Mouse (Mus musculus): ENCODE measurements around the gene Pih1d1.
A peak's percentile ranks its signal among the peaks of the same experiment; 100 is the strongest.
"Not testable (repeated sequence)": the region's sequence is repeated elsewhere in the genome, so short reads cannot be mapped to it uniquely, and the experiment has no call there.

The Pih1d1 gene

DNA sequence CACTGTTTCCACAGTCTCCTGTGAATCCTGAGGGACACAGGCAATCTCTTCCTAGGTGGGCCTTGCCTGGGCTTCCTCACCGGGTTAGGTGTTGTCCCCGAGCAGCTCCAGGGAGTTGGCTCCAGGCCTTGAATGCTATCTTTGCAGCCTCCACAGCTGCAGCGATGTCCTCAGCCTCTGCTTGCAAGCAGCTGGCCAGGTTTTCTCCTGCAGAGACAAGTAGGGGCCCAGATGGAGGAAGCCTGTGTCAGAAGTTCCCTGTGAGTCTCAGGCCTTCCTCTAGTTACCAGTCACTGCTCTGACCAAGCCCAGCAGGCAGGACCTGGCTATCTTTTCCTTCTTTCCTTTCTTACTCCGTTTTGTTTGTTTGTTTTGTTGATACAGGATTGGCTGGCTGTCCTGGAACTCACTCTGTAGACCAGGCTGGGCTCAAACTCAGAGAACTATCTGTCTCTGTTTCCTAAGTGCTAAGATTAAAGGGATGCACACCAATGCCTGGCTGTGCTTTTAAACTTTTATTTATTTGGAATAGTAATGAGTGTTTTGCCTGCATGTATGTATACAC, 5.5 kb upstream of the Pih1d1 start:
- no peak for DNase-seq

DNA sequence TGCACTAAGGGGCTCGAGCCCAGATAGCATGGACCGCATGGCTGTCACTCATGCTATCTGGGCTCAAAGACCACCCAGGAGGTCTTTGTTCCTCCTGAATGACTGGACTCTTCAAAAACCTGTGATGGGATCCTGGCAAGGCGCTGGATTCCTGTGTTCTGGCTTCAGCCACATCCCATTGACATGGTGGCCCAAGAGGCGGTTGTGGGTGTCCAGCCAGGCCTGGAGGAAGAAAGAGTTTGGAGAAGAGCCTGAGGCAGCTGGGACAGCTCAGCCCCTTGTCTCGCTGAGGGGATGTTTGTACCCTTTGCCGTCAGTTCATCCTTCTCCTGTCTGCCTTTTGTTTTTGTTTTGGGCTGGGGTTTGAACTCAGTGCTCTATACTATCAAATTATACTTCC, 4.6 kb upstream of the Pih1d1 start:
- DNase-seq = peak; percentile 37

DNA sequence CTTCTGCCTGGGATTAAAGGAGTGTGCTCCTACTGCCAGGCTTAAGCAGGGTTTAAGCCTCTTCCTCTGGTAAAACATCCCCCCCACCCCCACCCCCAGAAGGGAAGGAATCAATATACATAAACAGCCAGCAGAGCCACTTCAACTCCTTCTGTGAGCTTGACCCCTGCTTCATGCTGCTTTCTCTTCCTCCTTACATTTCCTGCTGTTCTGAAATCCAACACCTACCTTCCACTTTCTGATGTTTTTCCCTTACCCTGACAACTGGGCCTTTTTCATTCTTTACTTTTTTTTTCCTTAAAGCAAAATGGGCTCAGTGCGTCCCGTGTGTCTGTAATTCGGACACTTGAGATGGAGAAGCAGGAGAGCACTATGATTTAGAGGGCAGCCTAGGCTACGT, 3.8 kb upstream of the Pih1d1 start:
- DNase-seq = no peak

DNA sequence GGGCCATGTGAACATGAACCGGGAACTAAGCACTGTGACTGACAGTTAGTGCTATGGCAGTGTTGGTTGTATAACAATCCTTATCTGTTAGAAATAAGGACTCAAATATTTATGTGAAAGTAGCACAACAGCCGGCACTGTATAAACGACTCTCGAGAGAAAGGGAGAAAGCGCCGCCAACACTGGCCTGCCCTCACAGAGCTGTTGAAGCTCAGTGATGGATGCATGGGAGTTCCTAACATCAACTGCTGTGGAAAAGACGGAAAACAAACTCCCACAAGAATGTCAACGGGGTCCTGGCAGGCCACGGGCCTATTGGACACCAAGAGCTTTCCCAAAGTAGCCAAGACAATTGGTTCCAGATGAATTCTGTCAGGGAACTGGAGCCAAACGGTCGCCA, 2.8 kb upstream of the Pih1d1 start:
- peak; percentile 43 for DNase-seq

DNA sequence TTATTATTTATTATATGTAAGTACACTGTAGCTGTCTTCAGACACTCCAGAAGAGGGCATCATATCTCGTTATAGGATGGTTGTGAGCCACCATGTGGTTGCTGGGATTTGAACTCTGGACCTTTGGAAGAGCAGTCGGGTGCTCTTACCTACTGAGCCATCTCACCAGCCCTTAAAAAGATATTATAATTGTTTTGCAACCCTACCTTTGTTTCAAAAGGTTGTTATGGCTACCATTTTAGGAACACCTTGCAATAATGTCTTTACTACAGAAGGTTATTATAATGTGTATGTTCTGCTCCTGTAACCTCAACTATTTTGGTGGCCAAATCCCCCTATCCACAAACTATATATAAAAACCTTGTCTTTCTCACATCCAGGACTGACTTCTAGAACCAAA, 1.1 kb upstream of the Pih1d1 start:
- DNase-seq = not testable (repeated sequence)

DNA sequence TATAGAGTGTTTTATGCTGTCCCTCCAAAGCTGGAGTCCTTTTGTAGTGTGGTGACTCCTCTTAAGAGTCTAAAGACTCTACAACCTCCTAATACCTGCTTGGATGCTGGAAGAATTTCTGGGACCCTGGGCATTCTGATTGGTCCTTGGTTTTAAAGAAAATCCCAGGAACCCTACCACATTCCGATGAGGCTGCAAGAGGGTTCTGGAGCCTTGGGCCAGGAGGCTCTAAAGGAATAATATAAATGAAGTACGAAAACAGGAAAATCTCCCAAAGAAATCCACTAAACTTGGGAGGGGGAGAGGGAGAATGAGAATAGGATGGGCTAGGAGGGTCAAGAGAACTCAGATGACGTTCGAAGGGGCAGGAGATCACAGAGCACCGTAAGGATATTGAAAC, 517 bp upstream of the Pih1d1 start:
- no peak for DNase-seq

DNA sequence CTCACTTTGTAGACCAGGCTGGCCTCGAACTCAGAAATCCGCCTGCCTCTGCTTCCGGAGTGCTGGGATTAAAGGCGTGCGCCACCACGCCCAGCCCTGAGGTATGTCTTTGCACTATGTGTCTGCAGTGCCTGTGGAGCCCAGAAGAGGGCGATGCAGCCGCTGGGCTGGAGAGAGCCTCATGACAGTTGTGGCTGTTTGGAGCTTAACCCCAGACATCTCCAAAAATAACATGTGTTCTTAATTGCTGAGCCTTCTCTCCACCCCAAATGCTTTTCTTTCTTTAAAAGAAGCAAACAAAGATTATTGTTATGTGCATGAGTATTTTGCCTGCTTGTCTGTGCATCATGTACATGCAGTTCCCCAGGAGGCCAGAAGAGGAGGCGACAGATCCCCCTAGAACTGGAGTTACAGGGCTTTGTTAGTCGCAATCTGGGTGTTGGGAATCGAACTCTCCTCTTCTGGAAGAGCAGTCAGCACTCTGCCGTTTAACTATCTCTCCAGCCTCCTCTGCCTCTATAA, 951 bp downstream of the Pih1d1 start:
- peak; percentile 81 for DNase-seq

DNA sequence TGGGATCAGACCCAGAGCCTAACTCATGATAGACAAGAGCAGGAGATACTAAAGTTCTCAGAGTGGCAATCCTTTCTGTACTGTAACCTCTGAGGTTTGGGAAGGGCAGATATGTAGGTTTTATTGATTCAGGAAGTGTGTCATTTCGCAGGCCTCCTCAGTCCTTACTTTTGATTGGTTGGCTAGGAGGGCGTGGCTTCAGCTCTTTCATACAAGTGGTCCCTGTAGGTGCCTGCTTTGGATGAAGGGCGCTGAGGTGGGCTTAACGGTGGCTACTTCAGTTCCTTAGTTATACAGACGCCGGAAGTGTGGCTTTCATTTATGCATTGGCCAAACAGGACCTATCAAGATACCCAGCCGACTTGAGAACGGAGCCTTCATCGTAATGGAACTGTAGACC, 1.5 kb downstream of the Pih1d1 start:
- peak; percentile 58 for DNase-seq

DNA sequence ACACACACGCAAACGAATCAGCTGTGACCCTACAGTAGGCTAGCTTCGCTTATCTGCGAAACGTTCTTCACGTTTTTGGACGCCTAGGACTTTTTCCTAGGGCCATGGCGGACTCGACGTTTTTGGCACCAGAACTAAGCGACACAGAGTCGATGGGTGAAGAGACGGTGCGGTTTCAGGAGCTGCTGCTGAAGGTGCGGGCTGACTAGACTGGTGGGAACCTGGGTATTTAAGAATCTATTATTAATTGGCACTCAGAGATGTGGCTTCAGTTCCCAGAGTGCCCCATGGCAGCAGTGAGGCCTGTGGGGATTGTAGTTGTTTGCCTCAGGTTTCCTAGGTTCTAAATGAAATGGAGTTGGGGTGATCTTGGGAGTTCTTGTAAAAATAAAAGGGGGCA, 2.1 kb downstream of the Pih1d1 start:
- DNase-seq = peak; percentile 51

DNA sequence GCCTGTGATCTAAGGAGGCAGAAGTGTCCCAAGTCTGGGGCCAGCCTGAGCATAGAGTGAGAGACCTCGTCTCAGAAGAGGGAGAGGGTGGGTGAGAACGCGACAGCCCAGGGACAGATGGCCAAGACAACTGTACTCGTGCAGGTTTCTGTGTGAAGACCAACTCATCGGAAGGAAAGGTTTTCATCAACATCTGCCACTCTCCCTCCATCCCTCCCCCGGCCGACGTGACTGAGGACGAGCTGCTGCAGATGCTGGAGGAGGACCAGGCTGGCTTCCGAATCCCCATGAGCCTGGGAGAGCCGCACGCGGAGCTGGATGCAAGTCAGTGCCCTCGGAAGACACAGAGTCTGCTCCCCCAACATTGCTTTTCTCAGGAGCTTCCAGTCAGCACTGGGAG, 3.4 kb downstream of the Pih1d1 start:
- DNase-seq = peak; percentile 56

DNA sequence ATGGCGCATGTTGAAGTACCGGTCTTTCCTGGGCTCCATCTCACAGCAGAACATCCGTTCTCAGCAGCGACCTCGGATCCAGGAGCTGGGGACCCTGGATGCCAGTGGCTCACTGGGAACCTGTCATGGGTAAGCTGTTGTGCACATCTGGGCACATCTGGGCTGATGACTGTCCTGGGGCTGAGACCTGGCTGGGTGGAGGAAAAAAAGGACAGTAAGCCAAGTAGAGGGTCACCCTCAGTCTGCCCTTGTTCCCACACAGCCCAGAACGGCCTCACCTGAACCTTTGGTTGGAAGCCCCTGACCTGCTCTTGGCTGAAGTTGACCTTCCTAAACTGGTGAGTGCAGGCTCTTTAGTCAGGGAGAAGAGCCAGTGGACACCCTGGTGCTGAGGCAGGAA, 4.9 kb downstream of the Pih1d1 start:
- peak; percentile 63 for DNase-seq

DNA sequence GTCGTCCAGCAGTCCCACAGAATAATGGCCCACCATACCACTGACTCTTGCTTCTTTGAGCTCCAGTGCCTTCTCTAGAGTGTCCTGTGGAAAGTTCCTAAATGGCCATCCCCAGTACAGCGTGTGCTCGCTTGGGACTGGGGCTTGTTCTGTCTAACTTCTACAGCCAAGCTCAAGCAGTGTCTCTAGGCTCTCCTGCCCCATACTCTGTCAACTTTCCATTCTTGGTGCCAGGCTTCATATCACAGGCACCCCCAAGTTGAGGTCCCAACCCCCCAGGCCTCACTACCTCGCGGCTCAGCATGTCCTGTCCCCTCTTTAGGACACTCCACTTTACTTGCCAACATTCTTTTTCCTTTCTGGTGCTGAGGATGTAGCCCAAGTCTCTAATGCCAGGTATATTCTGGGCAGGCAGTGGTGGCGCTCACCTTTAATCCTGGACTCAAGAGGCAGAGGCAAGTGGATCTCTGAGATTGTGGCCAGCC, 6.3 kb downstream of the Pih1d1 start:
- no peak for DNase-seq

DNA sequence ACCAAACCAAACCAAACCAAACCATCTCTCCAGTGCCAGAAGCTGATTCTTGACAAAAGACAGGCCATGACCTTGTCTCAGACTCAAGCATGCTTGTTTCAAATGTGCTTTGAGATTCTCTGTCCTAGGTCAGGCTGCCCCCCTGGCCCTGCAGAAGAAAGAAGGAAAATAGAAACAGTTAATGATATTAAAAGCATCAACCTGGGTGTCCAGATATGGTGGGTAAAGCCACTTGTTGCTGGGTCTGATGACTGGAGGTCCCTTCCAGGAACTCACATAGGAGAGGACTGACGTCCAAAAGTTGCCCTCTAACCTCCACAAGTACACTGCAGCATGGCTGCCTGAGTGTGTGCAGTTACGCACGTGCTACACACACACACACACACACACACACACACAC, 6.8 kb downstream of the Pih1d1 start:
- peak; percentile 61 for DNase-seq

DNA sequence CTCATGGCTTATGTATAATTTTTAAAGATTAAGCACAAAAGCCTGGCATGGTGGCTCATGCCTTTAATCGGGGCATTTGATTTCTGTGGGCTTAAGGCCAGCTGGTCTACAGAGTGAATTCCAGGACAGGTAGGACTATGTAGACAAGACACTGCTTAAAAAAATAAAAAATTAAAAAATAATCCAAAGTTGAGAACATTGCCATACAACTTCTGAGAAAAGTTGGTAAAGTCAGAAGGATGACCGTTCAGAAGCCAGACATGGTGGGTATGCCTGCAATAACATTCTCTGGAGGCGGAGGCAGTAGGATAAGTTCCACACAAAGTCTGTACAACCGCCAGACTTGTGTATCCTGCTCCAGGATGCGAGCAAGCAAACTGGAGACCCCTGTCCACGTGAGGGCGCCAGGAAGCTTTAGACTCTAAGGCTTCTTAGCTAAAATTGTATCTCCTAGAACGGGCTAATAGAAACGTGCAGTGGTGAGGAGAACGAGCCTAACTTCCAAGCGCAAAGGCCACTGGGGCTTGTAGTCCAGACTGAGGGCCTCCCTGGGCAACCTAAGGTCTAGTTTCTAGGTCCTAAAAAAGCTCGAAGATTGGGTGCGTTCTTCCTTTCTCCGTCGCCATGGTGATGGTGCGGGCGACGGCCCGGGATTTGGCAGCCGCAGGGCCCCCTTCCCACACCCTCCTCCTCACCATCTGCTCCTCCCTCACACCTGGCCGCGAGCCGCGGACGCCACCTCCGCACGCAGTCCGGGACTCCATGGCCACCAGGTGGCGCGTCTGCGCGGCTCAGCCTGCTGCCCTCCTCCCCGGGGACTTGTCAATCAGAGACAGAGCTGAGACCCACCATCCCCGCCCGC, 7.7 kb downstream of the Pih1d1 start:
- peak; percentile 99 for DNase-seq

DNA sequence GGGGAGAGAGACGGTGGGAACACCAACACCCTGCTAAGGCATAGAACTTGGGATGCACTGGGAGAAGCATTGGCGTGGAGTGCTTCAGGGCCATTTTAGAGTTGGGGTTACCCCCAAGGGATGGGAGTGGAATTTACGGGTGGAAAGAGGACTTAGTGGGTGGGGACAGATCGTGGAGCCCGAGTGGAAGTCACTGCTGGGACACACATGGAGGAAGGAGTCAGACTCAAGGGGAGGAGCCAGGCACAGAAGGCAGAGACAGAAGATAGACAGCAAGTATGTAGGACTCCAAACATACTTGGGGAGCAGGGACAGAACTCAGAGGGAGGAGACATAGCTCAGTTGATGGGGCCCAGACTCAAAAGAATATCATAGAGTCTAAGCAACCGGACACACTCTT, 8.4 kb downstream of the Pih1d1 start:
- no peak for DNase-seq

DNA sequence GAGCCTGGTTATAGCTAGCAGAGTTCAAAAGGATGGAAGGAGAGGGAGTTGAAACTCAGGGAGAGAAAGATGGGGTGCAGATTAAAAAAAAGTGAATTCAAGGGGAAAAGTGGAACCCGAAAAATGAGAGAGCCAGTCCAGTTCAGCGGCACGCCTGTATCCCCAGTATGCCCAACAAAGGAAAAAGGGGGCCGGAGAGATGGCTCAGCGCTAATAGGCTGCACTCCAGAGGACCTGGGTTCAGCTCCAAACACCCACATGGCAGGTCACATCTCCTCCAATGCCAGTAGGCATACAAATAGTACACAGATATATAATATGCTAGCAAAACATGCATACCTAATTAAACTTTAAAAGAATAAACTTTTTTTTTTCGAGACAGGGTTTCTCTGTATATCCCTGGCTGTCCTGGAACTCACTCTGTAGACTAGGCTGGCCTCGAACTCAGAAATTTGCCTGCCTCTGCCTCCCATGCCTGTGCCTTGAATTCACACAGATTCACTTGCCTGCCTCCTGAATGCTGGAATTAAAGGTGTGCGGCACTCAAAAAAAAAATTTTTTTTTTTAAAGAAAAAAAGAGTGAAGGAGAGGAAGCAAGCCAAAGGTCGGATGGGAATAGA, 9.0 kb downstream of the Pih1d1 start:
- DNase-seq = peak; percentile 61

DNA sequence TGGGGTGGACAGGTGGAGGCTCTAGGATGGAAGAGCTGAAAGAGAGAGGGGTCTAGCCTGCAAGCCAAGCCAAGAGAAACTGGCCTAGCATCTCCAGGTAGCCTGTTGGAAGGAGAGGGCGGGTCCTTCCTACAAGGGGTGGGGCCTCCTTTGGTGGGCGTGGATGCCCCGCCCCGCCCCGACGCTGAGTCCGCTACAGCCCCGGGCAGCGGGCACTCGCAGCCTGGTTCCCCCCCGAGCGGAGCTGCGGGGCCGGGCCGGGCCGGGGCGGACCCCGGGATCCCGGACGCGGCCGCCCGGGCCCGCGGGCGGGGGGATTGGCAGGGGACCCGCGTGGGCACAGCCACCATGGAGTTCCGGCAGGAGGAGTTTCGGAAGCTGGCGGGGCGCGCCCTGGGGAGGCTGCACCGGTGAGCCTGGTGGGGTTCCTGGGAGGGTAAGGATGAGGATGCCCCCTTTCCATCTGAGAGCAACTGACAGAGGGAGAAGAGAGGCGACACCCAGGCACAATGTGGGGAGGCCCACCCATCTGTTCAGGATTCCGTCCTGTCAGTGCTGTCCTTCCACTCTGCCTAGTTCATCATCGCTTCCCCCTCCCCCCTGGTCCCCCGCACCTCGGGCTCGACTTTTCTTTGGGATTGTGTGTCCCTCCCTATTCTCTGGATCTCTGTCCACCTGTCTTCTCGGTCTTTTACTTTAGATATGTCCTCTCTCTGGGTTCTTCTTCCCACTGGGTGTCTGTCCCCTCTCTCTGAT, 9.8 kb downstream of the Pih1d1 start, which contains the start of gene Slc17a7:
TSS of gene Slc17a7 (plus strand) at position 215 of the 756 bp plus-strand sequence.
- peak; percentile 91 for DNase-seq

DNA sequence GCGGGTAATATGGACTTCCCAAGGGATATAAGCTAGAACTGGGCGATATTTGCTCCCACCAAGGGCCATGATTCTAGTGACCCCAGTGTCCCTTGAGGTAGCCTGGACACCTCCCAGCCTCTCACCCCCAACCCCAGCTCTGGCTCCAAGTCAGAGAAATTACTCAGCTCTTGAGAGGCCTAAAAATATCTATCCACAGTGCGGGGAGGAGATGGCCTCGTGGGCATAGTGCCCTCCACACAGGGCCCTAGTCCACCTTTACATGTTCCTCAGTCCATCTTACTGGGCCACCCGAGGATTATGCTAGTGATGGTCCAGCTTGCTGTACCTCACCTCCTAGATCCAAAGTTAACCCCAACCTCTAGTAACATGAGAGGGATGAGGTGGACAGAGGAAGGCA, 10.7 kb downstream of the Pih1d1 start:
- peak; percentile 85 for DNase-seq

DNA sequence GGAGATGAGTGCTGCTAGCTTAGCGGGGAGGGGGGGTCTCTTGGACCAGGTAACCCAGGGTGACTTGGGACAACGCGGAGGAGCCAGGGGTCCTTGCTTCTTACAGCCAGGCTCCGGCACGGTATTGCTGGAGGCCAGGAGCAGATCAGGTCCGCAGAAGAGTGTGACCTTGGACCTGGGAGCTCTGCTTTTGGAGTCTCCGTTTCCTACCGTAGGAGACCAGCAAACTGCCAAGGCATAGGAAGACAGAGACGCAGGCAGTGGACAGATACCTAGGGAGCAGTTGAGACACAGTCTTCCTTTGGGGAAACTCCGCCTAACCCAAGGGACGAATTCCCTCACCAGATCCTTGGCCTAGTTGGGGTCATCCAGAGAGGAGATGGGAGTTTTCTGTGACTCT, 11.6 kb downstream of the Pih1d1 start:
- peak; percentile 70 for DNase-seq

DNA sequence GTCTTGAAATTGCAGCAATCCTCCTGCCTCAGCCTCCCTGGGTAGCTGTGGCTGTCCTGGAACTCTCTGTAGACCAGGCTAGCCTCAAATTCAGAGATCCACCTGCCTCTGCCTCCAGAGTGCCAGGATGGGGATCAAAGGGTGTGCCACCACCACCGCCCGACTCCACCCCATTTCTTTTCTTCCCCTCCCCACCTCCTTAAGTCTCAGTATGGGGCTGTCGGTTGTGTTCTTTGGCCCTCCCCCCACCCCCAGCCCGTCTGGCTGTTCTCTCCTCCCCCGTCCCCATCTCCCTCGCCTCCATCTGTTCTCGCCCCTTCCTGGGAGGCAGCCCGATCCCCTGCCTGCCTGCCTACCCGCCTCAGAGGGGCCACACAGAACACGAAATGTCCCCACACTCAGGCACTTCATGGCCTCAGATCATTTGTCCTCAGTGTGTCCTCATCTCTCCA, 12.9 kb downstream of the Pih1d1 start:
- DNase-seq = peak; percentile 82

DNA sequence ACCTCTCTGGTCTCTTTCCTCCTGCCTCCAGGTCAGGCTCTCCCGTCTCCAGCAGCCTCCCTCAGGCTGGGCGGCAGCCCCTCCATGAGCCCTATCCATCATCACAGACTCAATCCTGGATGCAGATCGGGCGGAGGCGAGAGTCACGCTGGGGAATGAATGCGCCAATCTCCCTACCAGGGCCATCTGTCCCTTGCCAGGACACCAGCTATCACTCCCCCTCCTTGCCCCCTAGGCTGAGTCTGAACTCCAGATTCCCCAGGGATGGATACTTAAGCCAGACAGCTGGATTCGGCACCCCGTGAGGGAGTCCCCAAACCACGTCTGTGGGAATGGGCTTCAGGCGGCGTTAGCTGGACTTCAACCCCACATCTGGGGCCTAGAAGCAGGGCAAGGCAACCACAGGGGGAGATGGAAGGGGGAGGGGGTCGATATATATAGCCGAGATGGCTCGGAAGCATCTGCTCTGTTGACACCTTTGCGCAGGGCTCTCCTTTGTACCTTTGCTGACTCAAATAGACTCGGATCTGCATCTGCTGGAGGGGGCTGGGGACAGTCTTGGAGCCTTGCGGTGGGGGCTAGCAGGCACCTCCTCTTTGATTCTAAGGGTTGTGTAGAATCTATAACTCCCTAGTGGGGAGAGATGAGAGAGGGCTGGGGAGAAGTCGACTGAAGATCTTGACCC, 13.8 kb downstream of the Pih1d1 start:
- peak; percentile 90 for DNase-seq

DNA sequence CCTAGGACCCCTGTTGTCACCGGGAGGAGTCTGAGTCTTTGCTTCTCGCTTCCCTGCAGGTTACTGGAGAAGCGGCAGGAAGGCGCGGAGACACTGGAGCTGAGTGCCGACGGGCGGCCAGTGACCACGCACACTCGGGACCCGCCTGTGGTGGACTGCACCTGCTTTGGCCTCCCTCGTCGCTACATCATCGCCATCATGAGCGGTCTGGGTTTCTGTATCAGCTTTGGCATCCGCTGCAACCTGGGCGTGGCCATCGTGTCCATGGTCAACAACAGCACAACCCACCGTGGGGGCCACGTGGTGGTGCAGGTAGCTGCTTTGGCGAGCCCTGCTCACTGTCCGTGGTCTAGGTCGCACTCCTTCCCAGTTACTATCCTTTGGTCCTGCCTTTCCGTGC, 14.6 kb downstream of the Pih1d1 start:
- DNase-seq = peak; percentile 86
